Mouse (Mus musculus): ENCODE measurements around the gene Casp7.

Casp7 gene

DNA sequence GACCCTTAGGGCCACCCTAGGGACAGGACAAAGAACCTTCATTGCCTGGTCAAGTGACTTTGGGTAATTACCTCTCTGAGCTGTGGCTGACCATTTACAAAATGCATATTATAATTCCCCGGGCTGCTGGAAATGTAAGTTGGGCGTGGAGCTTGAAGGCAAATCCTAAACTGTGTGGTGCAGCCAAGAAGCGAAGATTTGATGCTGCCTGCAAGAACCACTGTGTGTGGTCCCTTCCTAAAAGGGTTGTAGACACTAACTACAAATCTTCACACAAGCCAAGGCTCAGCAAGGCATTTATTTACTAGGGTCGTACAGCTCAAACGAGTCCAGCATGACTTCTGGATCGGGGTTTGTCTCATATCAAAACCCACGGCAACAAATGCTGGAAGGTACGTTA lies 32.4 kb upstream of the Casp7 start:
- TF ChIP-seq POU5F1 (IDR thresholded peaks at IDR 0.05; ENCODE audit: borderline replicate concordance, low read length): no peak
- no peak for TF ChIP-seq CTCF (conservative IDR thresholded peaks at IDR 0.05; ENCODE audit: low read length)
- no peak for TF ChIP-seq NANOG (IDR thresholded peaks at IDR 0.05; ENCODE audit: borderline replicate concordance, low read length)
- Histone ChIP-seq H3K36me3 (ENCODE audit: insufficient read depth, low read length) (no peaks in the 10 kb centered on the region), H3K27me3 (ENCODE audit: insufficient read depth, low read length) (no peaks in the 10 kb centered on the region), H3K9me3 (ENCODE audit: low read length) (no peaks in the 10 kb centered on the region), H3K4me1 (replicated peaks; ENCODE audit: low read depth, low read length) (no peaks in the 10 kb centered on the region), H3K4me3 (replicated peaks; ENCODE audit: low read length) (no peak overlapping the region)

DNA sequence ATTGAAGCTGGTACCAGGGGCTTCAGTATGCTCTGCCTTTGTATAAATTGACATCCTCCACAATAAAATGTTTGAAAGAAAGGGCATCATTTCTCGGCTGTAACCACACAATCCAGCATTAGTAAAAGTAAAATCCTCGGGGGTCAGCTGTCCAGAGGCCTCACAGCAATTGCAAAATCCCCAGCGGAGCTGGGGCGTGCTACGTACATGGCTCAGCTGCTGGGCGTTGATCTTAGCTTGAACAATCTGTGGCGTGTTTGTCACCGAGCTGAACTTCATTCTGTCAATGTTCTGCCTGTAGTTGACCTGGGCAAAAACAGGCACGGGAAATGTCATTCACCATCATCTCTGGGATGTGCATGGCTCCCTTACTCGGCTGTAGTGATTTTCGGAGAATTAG lies 30.8 kb upstream of the Casp7 start:
- TF ChIP-seq NANOG (IDR thresholded peaks at IDR 0.05; ENCODE audit: borderline replicate concordance, low read length): no peak
- TF ChIP-seq CTCF (conservative IDR thresholded peaks at IDR 0.05; ENCODE audit: low read length): no peak
- TF ChIP-seq POU5F1 (IDR thresholded peaks at IDR 0.05; ENCODE audit: borderline replicate concordance, low read length): no peak
- no peaks in the 10 kb centered on the region for H3K27me3 ChIP-seq (ENCODE audit: insufficient read depth, low read length)
- H3K4me1 ChIP-seq (replicated peaks; ENCODE audit: low read depth, low read length): no peaks in the 10 kb centered on the region
- H3K9me3 ChIP-seq (ENCODE audit: low read length): no peaks in the 10 kb centered on the region
- no peak overlapping the region for H3K4me3 ChIP-seq (replicated peaks; ENCODE audit: low read length)
- no peaks in the 10 kb centered on the region for H3K36me3 ChIP-seq (ENCODE audit: insufficient read depth, low read length)

DNA sequence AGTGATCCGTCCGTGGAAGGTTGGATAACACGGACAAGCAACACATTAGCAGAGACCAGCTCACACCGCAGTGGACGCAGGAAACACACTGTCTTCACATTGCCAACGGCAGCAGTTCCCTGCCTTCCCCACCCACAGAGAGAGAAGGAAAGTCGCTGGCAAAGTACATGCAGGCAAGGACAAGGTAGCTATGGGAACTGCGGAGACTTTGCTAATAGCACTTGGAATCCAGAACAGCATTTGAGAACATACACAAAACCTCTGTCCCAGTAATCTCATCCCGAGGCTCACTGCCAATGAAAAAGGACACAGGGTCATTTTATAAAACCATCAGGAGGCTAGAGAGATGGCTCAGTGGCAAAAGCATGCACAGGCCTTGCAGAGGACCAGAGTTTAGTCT lies 30.3 kb upstream of the Casp7 start:
- no peak for TF ChIP-seq NANOG (IDR thresholded peaks at IDR 0.05; ENCODE audit: borderline replicate concordance, low read length)
- no peak for TF ChIP-seq POU5F1 (IDR thresholded peaks at IDR 0.05; ENCODE audit: borderline replicate concordance, low read length)
- no peak for TF ChIP-seq CTCF (conservative IDR thresholded peaks at IDR 0.05; ENCODE audit: low read length)
- H3K4me3 ChIP-seq (replicated peaks; ENCODE audit: low read length): no peak overlapping the region
- no peaks in the 10 kb centered on the region for H3K9me3 ChIP-seq (ENCODE audit: low read length)
- no peaks in the 10 kb centered on the region for H3K27me3 ChIP-seq (ENCODE audit: insufficient read depth, low read length)
- H3K36me3 ChIP-seq (ENCODE audit: insufficient read depth, low read length): no peaks in the 10 kb centered on the region
- H3K4me1 ChIP-seq (replicated peaks; ENCODE audit: low read depth, low read length): no peaks in the 10 kb centered on the region

DNA sequence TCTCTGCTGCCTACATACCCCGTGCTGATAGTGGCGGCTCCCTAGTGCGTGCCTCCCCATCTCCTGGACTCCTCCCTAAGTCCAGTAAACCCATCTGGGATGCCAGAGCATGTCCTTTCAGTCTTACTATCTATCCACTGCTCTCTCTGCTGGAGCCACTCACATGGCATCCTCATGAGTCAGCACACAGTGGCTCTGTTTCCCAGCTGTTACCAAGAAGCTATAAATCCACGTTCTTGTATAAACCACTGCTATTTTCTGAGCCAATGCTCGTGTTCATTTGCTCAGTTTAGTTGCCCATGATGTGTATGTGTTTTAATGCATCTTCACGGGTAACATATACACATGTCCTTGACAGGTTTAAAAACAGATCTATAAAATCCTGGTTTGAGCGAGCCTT lies 29.2 kb upstream of the Casp7 start:
- Histone ChIP-seq H3K4me3 (replicated peaks; ENCODE audit: low read length) (no peak overlapping the region), H3K4me1 (replicated peaks; ENCODE audit: low read depth, low read length) (no peaks in the 10 kb centered on the region), H3K36me3 (ENCODE audit: insufficient read depth, low read length) (no peaks in the 10 kb centered on the region), H3K9me3 (ENCODE audit: low read length) (no peaks in the 10 kb centered on the region), H3K27me3 (ENCODE audit: insufficient read depth, low read length) (no peaks in the 10 kb centered on the region)
- no peak for TF ChIP-seq NANOG (IDR thresholded peaks at IDR 0.05; ENCODE audit: borderline replicate concordance, low read length)
- TF ChIP-seq POU5F1 (IDR thresholded peaks at IDR 0.05; ENCODE audit: borderline replicate concordance, low read length): no peak
- TF ChIP-seq CTCF (conservative IDR thresholded peaks at IDR 0.05; ENCODE audit: low read length): no peak

DNA sequence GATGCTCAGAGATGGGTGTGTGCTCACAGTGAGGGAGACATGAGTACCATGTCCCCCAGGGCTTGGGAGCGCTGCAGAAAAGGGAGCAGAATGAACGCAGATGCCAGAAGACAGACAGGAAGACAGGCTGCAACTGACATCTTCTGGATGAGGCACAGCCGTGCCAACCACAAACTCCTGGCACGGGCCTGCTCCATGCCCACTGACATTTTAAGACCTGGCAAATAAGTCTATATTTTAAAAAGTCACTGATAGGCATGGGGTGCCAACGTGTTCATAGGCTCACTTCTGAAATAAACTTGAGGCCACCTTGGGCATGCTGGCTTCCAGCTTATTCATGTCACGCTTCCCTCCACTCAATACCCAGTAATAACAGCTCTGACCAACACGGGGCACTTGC lies 28.0 kb upstream of the Casp7 start:
- no peaks in the 10 kb centered on the region for H3K4me1 ChIP-seq (replicated peaks; ENCODE audit: low read depth, low read length)
- H3K36me3 ChIP-seq (ENCODE audit: insufficient read depth, low read length): no peaks in the 10 kb centered on the region
- H3K9me3 ChIP-seq (ENCODE audit: low read length): no peaks in the 10 kb centered on the region
- H3K27me3 ChIP-seq (ENCODE audit: insufficient read depth, low read length): no peaks in the 10 kb centered on the region
- TF ChIP-seq NANOG (IDR thresholded peaks at IDR 0.05; ENCODE audit: borderline replicate concordance, low read length): no peak
- no peak for TF ChIP-seq POU5F1 (IDR thresholded peaks at IDR 0.05; ENCODE audit: borderline replicate concordance, low read length)
- no peak for TF ChIP-seq CTCF (conservative IDR thresholded peaks at IDR 0.05; ENCODE audit: low read length)
- H3K4me3 ChIP-seq (replicated peaks; ENCODE audit: low read length): no peak overlapping the region

DNA sequence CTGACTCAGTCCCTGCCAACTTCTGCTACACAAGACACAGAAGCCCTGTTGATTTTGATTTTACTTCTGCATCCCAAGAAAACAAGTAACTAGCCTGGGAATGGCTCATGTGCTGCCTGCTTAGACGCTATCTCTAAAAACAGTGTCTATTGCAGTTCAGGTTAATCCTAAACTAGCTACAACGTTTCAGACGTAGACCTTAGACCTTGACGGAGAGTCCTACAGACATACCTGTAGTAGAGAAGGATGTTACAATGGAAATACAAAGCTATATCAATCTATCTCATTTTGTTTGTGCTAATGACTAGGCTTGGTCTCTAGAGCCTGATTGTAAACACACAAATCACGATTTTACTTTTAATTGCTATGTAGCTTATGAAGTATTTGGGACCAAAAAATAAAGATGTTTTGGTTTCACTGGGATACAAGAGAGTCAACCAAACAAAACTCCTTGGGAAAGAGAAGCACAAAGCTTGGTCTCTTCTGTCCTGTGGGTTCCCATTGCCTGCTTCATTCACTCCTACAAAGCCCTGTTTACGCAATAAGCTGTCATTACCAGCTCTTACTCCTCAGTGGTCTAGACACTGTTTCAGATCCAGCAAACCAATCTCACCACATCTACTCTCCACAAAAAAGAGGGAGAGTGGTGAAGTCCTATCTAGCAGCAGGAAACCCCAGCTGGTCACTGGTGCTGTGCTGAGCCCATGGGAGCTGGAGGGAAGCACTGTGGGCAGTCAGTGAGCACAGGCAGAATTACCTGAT lies 26.4 kb upstream of the Casp7 start:
- TF ChIP-seq CTCF (conservative IDR thresholded peaks at IDR 0.05; ENCODE audit: low read length): no peak
- TF ChIP-seq POU5F1 (IDR thresholded peaks at IDR 0.05; ENCODE audit: borderline replicate concordance, low read length): no peak
- no peak for TF ChIP-seq NANOG (IDR thresholded peaks at IDR 0.05; ENCODE audit: borderline replicate concordance, low read length)
- H3K4me1 ChIP-seq (replicated peaks; ENCODE audit: low read depth, low read length): no peaks in the 10 kb centered on the region

DNA sequence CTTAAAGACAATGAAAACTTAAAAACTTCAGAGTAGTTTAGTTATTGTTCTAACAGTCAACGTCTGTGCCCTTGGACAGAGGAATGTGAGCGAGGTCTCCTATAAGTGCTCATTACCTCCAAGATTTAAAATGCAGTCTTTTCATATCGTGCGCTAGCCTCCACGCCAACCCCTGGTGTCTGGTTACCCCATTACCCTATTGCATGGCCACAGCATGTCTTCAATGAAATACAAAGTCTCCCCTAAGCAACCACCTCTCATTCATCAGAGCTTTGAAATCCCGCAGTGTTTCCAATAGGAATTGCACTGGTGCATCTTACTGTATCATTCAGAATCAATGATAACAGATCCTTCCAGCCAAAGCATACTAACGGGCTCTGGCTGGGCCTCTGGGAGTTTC lies 24.7 kb upstream of the Casp7 start:
- TF ChIP-seq POU5F1 (IDR thresholded peaks at IDR 0.05; ENCODE audit: borderline replicate concordance, low read length) (no peak), CTCF (conservative IDR thresholded peaks at IDR 0.05; ENCODE audit: low read length) (no peak), NANOG (IDR thresholded peaks at IDR 0.05; ENCODE audit: borderline replicate concordance, low read length) (no peak)
- H3K36me3 ChIP-seq (ENCODE audit: insufficient read depth, low read length): no peaks in the 10 kb centered on the region
- no peak overlapping the region for H3K4me3 ChIP-seq (replicated peaks; ENCODE audit: low read length)
- no peaks in the 10 kb centered on the region for H3K4me1 ChIP-seq (replicated peaks; ENCODE audit: low read depth, low read length)
- no peaks in the 10 kb centered on the region for H3K27me3 ChIP-seq (ENCODE audit: insufficient read depth, low read length)
- H3K9me3 ChIP-seq (ENCODE audit: low read length): no peaks in the 10 kb centered on the region

More for the DNA sequence above, 26.4 kb upstream of the Casp7 start:
- H3K27me3 ChIP-seq (ENCODE audit: insufficient read depth, low read length): no peaks in the 10 kb centered on the region
- H3K4me3 ChIP-seq (replicated peaks; ENCODE audit: low read length): no peak overlapping the region
- H3K9me3 ChIP-seq (ENCODE audit: low read length): no peaks in the 10 kb centered on the region
- H3K36me3 ChIP-seq (ENCODE audit: insufficient read depth, low read length): no peaks in the 10 kb centered on the region

DNA sequence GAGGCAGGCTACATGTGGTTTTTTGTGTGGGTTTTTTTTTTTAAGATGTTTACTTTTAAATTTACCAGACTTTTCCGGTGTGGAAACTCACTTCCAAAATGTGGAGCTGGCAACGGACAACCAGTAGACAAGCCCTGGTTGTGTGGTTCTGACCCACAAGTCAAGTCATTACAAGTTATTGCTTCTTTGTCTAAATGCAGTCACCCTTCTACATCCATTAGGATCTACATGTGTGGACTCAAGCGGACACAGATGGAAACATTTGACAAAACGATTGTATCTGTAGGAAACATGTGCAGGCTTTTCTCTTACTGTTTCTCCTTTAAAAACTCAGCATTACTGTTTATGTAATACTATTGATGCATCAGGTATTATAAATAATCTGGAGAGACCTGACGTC lies 23.7 kb upstream of the Casp7 start:
- no peaks in the 10 kb centered on the region for H3K9me3 ChIP-seq (ENCODE audit: low read length)
- no peaks in the 10 kb centered on the region for H3K27me3 ChIP-seq (ENCODE audit: insufficient read depth, low read length)
- TF ChIP-seq CTCF (conservative IDR thresholded peaks at IDR 0.05; ENCODE audit: low read length) (no peak), NANOG (IDR thresholded peaks at IDR 0.05; ENCODE audit: borderline replicate concordance, low read length) (no peak), POU5F1 (IDR thresholded peaks at IDR 0.05; ENCODE audit: borderline replicate concordance, low read length) (no peak)
- H3K4me3 ChIP-seq (replicated peaks; ENCODE audit: low read length): no peak overlapping the region
- H3K4me1 ChIP-seq (replicated peaks; ENCODE audit: low read depth, low read length): no peaks in the 10 kb centered on the region
- no peaks in the 10 kb centered on the region for H3K36me3 ChIP-seq (ENCODE audit: insufficient read depth, low read length)

DNA sequence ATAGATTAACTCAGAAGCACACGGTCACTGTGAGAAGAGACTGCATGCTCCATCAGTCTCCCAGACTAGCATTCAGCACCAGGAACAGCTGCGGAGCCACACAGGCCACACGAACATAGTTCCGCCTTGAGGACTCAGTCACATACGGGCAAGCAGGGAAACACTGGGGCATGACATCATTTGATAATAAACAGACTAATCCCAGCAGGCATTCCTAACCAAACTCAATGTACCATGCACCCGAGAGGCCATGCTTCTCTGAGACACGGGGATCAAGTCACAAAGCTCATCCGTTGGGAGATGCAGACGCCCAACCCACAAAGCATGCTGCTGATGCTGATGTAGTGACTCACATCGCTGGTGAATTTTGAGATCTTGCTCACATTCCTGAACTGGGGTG lies 22.9 kb upstream of the Casp7 start:
- H3K36me3 ChIP-seq (ENCODE audit: insufficient read depth, low read length): no peaks in the 10 kb centered on the region
- H3K9me3 ChIP-seq (ENCODE audit: low read length): no peaks in the 10 kb centered on the region
- TF ChIP-seq POU5F1 (IDR thresholded peaks at IDR 0.05; ENCODE audit: borderline replicate concordance, low read length) (no peak), NANOG (IDR thresholded peaks at IDR 0.05; ENCODE audit: borderline replicate concordance, low read length) (no peak), CTCF (conservative IDR thresholded peaks at IDR 0.05; ENCODE audit: low read length) (no peak)
- no peaks in the 10 kb centered on the region for H3K27me3 ChIP-seq (ENCODE audit: insufficient read depth, low read length)
- H3K4me3 ChIP-seq (replicated peaks; ENCODE audit: low read length): no peak overlapping the region
- H3K4me1 ChIP-seq (replicated peaks; ENCODE audit: low read depth, low read length): no peaks in the 10 kb centered on the region
